Mouse (Mus musculus) lung, postnatal 0 days (tissue): ENCODE results near the gene Jmjd8. TPM values are rescaled to one million over a fixed set of nuclear protein-coding genes. Genes with fewer than 3 reads are reported as not detected.
"Not testable (repeated sequence)": the region's sequence is repeated elsewhere in the genome, so short reads cannot be mapped to it uniquely, and the experiment has no call there.

ENCODE experiments used
- ATAC-seq: fragments of 200-750 bp; cut with Nextera tagmentation; 2 replicates; pipeline ENCODE4 v1.8.0; 2017; ENCODE audit warnings: moderate library complexity
- DNase-seq: peaks from one replicate; pipeline ENCODE4 v3.0.0-alpha.2; 2016; ENCODE audit warnings: low spot score
- H3K27ac ChIP-seq: fragments of 300-500 bp; sonication (generic); 2 replicates; pipeline ENCODE4 v1.5.1; 2014; ENCODE audit warnings: antibody characterized with exemption, mild to moderate bottlenecking, low read length, mixed read lengths
- H3K27me3 ChIP-seq: fragments of 300-500 bp; sonication (generic); replicated peaks from 2 replicates; pipeline ENCODE4 v1.6.1; 2014; ENCODE audit warnings: low read length, mixed read lengths; ENCODE audit not compliant: insufficient read depth
- H3K36me3 ChIP-seq: fragments of 300-500 bp; sonication (generic); 2 replicates; pipeline ENCODE4 v1.6.1; 2014; ENCODE audit warnings: low read length, mixed read lengths; ENCODE audit not compliant: insufficient read depth
- H3K4me1 ChIP-seq: fragments of 300-500 bp; sonication (generic); 2 replicates; pipeline ENCODE4 v1.6.1; 2014; ENCODE audit warnings: antibody characterized with exemption, low read depth, low read length, mixed read lengths; ENCODE audit not compliant: insufficient read depth
- H3K4me2 ChIP-seq: fragments of 300-500 bp; sonication (generic); replicated peaks from 2 replicates; pipeline ENCODE4 v1.6.1; 2014; ENCODE audit warnings: low read depth, mild to moderate bottlenecking, low read length, moderate library complexity, mixed read lengths
- H3K4me3 ChIP-seq: fragments of 300-500 bp; sonication (generic); 2 replicates; pipeline ENCODE4 v1.5.1; 2014; ENCODE audit warnings: low read depth, low read length
- H3K9ac ChIP-seq: fragments of 300-500 bp; sonication (generic); replicated peaks from 2 replicates; pipeline ENCODE4 v1.6.1; 2014; ENCODE audit warnings: low read depth, mild to moderate bottlenecking
- H3K9me3 ChIP-seq: fragments of 300-500 bp; sonication (generic); 2 replicates; pipeline ENCODE4 v1.6.1; 2016; ENCODE audit warnings: low read length, mixed read lengths
- CTCF ChIP-seq: IDR thresholded peaks from 2 replicates; pipeline ENCODE4 v1.5.1; 2016; ENCODE audit warnings: antibody characterized with exemption, mild to moderate bottlenecking
- EP300 ChIP-seq: IDR thresholded peaks from 2 replicates; pipeline ENCODE4 v1.6.1; 2016; ENCODE audit warnings: antibody characterized with exemption, mild to moderate bottlenecking, control low read depth
- WGBS: fragments of 180-500 bp; shearing (Covaris S2); extraction: QIAGEN DNeasy Blood & Tissue Kit; methylation state at CpG from one replicate; pipeline ENCODE4 v1.1.7; 2014; 5-methylcytosine and 5-hydroxymethylcytosine counted together
- polyA plus RNA-seq: library from polyadenylated mRNA; unstranded; fragments of >200 nt; fragmentation: Nextera tagmentation; extraction: Ambion mirVana; gene quantifications from 2 replicates; pipeline ENCODE4 v1.2.1, GENCODE M21; 2015

Jmjd8 gene
- polyA plus RNA-seq, 1 experiment from 2014 or later: 28.0 TPM

DNA sequence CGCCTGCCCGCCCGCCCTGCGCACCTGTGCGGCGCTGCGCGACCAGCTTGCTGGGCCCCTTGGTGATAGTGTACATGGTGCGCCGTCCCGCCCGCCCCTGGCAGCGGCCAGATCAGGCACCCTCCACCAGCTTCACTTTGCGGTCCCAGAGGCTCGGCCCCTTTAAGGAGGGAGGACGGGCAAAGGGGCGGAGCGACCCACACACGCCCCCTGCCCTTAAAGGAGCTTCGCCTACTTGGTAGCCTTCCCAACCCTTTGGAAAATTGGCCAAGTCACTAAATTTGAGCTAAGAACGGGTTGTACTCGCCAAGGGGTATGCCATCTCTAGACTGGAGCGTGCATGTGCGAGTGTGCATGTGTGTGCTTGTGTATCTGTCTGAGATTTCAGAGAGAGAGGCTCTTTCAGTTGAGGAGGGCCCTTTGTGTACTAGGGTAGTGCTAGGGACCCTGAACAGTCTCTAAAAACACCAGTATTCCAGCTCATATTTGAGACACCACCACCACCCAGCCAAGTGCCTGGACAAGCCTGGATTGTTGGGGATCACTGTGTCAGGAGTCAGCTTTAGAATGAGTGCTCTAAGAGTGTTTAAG is 40.0 kb downstream of the Jmjd8 start, which contains the start of gene Mcrip2:
Gene Mcrip2 (minus strand): TSS at position 164 of the 591 bp plus-strand sequence.
- peak; percentile 93 for DNase-seq
- no peaks in the 10 kb centered on the region for H3K4me1 ChIP-seq
- H3K4me2 ChIP-seq: peak within 1 kb of the TSS; percentile 98
- H3K36me3 ChIP-seq: no peaks in the 10 kb centered on the region
- H3K27ac ChIP-seq: peak within 1 kb of the TSS; percentile 77
- peak; percentile 92 for ATAC-seq
- TF ChIP-seq EP300: no peak
- peak; percentile 34 for TF ChIP-seq CTCF
- H3K9ac ChIP-seq: peak within 1 kb of the TSS; percentile 62
- H3K27me3 ChIP-seq: no peaks in the 10 kb centered on the region
- 4% methylated on average over 24 of the region's 24 CpGs for WGBS
- H3K9me3 ChIP-seq: no peaks in the 10 kb centered on the region
- peak within 1 kb of the TSS; percentile 77 for H3K4me3 ChIP-seq

DNA sequence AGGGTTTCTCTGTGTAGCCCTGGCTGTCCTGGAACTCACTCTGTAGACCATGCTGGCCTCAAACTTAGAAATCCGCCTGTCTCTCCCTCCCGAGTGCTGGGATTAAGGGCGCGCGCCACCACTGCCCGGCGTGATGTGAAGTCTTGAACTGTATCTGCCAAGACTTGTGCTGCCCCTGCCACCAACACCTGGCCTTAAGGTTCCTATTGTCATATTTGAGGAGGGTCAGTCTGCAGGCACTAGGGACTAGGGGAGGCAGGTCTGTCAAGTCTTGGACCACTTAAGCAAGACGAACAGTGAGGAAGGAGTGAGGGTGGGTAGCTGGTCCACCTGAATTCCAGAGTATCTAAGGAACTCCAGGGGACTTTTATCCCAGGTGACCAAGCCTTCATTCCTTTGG is 40.8 kb downstream of the Jmjd8 start:
- no peak overlapping the region for H3K27ac ChIP-seq
- no peaks in the 10 kb centered on the region for H3K9me3 ChIP-seq
- no peak for TF ChIP-seq CTCF
- TF ChIP-seq EP300: no peak
- no peaks in the 10 kb centered on the region; the same call in 1 of the 2 replicates for H3K4me1 ChIP-seq
- ATAC-seq (no peak), DNase-seq (no peak)
- no peak overlapping the region for H3K9ac ChIP-seq
- no peak overlapping the region for H3K4me2 ChIP-seq
- no peak overlapping the region for H3K4me3 ChIP-seq
- no peaks in the 10 kb centered on the region for H3K27me3 ChIP-seq
- WGBS: 77% methylated on average over 3 of the region's 8 CpGs
- no peaks in the 10 kb centered on the region for H3K36me3 ChIP-seq

DNA sequence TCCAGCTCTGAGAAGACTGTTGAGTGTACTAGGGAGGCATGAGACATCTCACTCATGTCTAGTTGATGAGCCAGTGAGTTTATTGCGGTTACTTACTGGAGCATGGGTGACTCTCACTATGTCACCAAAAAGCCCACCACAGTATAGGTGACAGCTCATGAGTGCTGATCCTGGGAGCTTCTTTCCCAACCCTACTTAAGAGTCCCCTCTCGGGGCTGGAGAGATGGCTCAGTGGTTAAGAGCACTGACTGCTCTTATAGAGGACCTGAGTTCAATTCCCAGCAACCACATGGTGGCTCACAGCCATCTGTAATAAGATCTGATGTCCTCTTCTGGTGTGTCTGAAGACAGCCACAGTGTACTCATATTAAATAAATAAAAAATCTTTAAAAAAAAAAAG is 41.3 kb downstream of the Jmjd8 start:
- no peaks in the 10 kb centered on the region for H3K27me3 ChIP-seq
- H3K36me3 ChIP-seq: no peaks in the 10 kb centered on the region
- no peaks in the 10 kb centered on the region for H3K9me3 ChIP-seq
- no peak overlapping the region for H3K4me3 ChIP-seq
- WGBS: 81% methylated on average over 2 of the region's 2 CpGs
- H3K4me2 ChIP-seq: no peak overlapping the region
- H3K27ac ChIP-seq: no peak overlapping the region
- DNase-seq: no peak
- ATAC-seq: no peak
- TF ChIP-seq EP300 (no peak), CTCF (no peak)
- no peak overlapping the region for H3K9ac ChIP-seq
- H3K4me1 ChIP-seq: no peaks in the 10 kb centered on the region; the same call in 1 of the 2 replicates

DNA sequence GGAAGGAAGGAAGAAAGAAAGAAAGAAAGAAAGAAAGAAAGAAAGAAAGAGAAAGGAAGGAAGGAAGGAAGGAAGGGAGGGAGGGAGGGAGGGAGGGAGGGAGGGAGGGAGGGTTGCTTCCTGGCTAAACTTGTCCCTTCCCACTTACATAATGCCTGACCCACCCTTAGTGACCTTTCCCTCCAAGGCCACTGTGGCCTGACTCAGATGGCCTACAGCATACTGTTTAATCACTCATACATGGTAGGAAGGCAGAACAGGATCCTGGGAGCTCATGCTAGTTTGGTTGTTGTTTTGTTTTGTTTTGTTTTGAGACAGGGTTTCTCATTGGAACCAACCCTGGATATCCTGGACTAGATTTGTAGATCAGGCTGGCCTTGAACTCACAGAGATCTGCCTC is 42.9 kb downstream of the Jmjd8 start:
- not testable (repeated sequence) for H3K9ac ChIP-seq, ATAC-seq, DNase-seq, H3K36me3 ChIP-seq, H3K27me3 ChIP-seq, H3K27ac ChIP-seq, H3K4me3 ChIP-seq, H3K9me3 ChIP-seq, H3K4me2 ChIP-seq, H3K4me1 ChIP-seq

DNA sequence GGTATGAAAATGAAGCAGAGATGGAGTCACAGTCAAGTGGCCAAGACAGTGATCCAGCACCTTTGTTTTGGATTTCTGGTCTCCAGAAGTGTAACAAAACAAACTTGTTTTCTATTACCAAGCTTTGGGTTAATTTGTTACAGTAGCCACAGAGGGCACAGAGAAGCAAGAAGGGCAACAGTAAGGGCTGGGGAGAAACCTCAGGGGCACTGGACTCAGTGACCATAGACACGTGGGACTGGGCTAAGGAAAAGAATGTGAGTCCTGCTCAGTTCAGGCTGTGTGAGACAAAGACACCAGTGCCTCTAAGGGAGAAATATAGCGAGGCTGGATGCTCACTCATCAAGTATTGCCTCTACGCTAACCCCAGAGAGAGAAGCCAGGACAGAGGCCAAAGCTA is 44.0 kb downstream of the Jmjd8 start:
- DNase-seq (no peak), ATAC-seq (no peak)
- no peak overlapping the region for H3K27ac ChIP-seq
- H3K27me3 ChIP-seq: no peaks in the 10 kb centered on the region
- 71% methylated on average over 3 of the region's 3 CpGs for WGBS
- TF ChIP-seq EP300 (no peak), CTCF (no peak)
- peaks cover 6% of the 10 kb centered on the region; the same call in 1 of the 2 replicates for H3K4me1 ChIP-seq
- no peak overlapping the region for H3K4me2 ChIP-seq
- H3K4me3 ChIP-seq: no peak overlapping the region
- H3K36me3 ChIP-seq: no peaks in the 10 kb centered on the region
- H3K9ac ChIP-seq: no peak overlapping the region
- no peaks in the 10 kb centered on the region for H3K9me3 ChIP-seq

DNA sequence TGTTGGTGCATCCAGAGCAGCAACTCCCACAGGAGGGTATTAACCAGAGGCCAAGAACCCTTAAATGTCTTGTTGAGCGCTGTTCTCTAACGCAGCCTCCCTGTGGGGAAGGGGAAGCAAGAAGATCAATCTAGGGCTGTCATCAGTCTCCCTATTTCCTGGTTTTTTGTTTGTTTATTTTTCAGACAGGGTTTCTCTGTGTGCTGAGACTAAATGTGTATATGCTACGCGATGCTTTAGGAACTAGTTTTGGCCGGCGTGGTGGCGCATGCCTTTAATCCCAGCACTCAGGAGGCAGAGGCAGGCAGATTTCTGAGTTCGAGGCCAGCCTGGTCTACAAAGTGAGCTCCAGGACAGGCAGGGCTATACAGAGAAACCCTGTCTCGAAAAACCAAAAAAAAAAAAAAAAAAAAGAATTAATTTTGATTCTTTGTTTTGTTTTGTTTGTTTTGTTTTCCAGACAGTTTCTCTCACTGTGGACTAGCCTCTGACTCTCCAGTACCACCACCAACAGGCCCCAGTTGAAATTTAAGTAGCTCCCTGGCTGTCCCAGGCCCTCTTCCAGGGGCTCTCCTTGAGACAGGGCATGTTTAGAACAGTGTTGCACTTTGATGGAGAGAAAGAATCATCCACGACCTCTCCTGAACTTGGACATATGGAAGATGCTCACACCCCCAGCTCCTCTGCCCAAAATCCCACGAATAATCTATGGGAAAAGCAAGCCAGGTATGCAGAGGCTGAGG is 44.9 kb downstream of the Jmjd8 start:
- H3K27ac ChIP-seq: no peak overlapping the region
- H3K4me3 ChIP-seq: no peak overlapping the region
- H3K4me1 ChIP-seq: peaks cover 6% of the 10 kb centered on the region; the same call in 1 of the 2 replicates
- H3K9me3 ChIP-seq: no peaks in the 10 kb centered on the region
- DNase-seq (no peak), ATAC-seq (no peak)
- no peak overlapping the region for H3K9ac ChIP-seq
- WGBS: 64% methylated on average over 11 of the region's 11 CpGs
- no peak overlapping the region for H3K4me2 ChIP-seq
- no peaks in the 10 kb centered on the region for H3K27me3 ChIP-seq
- TF ChIP-seq CTCF (no peak), EP300 (no peak)
- no peaks in the 10 kb centered on the region for H3K36me3 ChIP-seq
